Mouse (Mus musculus) kidney, embryonic 15.5 days (tissue): ENCODE data around the gene Olfr1051. TPM values are rescaled to one million over a fixed set of nuclear protein-coding genes. Genes with fewer than 3 reads are reported as not detected.
"Not testable (repeated sequence)": the region's sequence is repeated elsewhere in the genome, so short reads cannot be mapped to it uniquely, and the experiment has no call there.

Experiments
- ATAC-seq: fragments of 200-750 bp; cut with Nextera tagmentation; replicated peaks from 2 replicates; pipeline ENCODE4 v1.8.0; 2017; ENCODE audit warnings: moderate TSS enrichment; ENCODE audit not compliant: low FRiP score
- H3K27ac ChIP-seq: fragments of 300-500 bp; sonication (generic); 2 replicates; pipeline ENCODE4 v1.5.1; 2015; ENCODE audit warnings: mild to moderate bottlenecking, inconsistent platforms
- H3K27me3 ChIP-seq: fragments of 300-500 bp; sonication (generic); 2 replicates; pipeline ENCODE4 v1.6.1; 2015; ENCODE audit warnings: inconsistent platforms
- H3K36me3 ChIP-seq: fragments of 300-500 bp; sonication (generic); 2 replicates; pipeline ENCODE4 v1.6.1; 2015; ENCODE audit warnings: inconsistent platforms
- H3K4me1 ChIP-seq: fragments of 300-500 bp; sonication (generic); 2 replicates; pipeline ENCODE4 v1.6.1; 2015; ENCODE audit warnings: inconsistent platforms
- H3K4me2 ChIP-seq: fragments of 300-500 bp; sonication (generic); 2 replicates; pipeline ENCODE4 v1.6.1; 2015; ENCODE audit warnings: moderate library complexity, mild to moderate bottlenecking, inconsistent platforms
- H3K4me3 ChIP-seq: fragments of 300-500 bp; sonication (generic); replicated peaks from 2 replicates; pipeline ENCODE4 v1.5.1; 2015; ENCODE audit warnings: mild to moderate bottlenecking, inconsistent platforms
- H3K9ac ChIP-seq: fragments of 300-500 bp; sonication (generic); 2 replicates; pipeline ENCODE4 v1.6.1; 2015; ENCODE audit warnings: mild to moderate bottlenecking, inconsistent platforms
- H3K9me3 ChIP-seq: fragments of 300-500 bp; sonication (generic); replicated peaks from 2 replicates; pipeline ENCODE4 v1.6.1; 2016; ENCODE audit warnings: inconsistent platforms
- WGBS: fragments of 180-500 bp; shearing (Covaris S2); methylation state at CpG from one replicate; pipeline ENCODE4 v1.1.7; 2015; ENCODE audit warnings: mixed read lengths; 5-methylcytosine and 5-hydroxymethylcytosine counted together
- polyA plus RNA-seq: library from polyadenylated mRNA; unstranded; fragments of >200 nt; fragmentation: Nextera tagmentation; extraction: Ambion mirVana; gene quantifications from 2 replicates; pipeline ENCODE4 v1.2.1, GENCODE M21; 2015

Olfr1051 gene
- not detected in 2 replicates for polyA plus RNA-seq

DNA sequence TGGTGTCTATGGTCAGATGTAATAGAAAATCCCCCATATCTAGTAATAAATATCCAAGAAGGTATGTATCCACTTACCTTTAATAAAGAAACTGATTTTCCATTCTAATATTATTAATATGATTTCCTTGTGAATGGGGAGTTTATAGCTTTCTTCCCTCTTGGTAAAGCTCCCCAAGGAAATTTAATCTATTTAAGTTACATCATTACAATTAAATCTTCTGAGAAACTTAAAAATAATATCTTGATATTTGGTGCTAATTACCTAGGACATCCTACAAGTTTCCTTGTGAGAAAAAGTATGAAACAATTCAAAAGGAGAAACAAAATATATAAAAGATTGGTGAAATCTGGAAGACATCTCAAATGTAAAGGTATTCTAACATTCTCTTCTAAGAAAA lies at the start of gene Olfr1051:
Gene Olfr1051 (minus strand): TSS at position 101 of the 400 bp plus-strand sequence.
- H3K36me3 ChIP-seq, H3K27ac ChIP-seq, H3K9me3 ChIP-seq, H3K27me3 ChIP-seq, H3K4me1 ChIP-seq, H3K4me3 ChIP-seq, ATAC-seq, H3K4me2 ChIP-seq, H3K9ac ChIP-seq: not testable (repeated sequence)

DNA sequence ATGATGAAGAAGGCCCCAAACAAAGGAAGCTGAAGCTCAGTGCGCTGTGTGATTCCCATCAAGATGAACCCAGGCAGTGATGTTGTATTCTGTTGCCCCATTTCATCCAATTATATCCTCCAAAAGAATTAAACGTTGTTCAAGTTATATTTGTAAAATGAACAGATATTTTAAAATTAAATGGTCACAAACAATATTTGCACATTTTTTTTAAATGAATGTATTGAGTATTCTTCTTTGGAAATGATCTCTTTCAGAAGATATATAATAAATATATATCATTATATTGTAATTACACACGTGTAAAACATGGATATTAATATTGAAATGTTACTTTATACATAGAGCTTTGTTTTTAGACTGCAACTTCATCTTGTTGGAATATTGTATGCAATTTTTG lies 36.3 kb upstream of the Olfr1051 start, which contains the start of gene Olfr1053:
Gene Olfr1053 (minus strand): TSS at position 101 of the 400 bp plus-strand sequence.
- ATAC-seq = no peak
- no peaks in the 10 kb centered on the region for H3K9me3 ChIP-seq
- WGBS = 70% methylated on average over 3 of the region's 3 CpGs

DNA sequence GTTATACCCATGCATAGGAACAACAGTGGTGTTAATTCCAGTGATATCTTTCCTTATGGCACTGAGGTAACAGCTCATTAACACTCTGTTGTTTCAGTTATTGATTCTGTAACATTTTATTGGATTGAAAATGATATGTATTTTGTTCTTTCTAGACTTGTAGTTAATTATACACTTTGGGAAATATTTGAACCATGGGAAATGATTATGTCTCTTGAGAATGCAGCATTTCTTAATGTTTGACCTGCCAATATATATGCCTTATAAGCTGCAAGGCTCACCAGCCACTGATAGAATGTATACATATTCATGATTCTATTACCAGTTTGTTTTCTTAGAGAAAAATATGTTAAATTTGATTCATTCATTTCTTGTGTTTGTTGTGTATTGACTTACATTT lies 13.3 kb upstream of the Olfr1051 start, which contains the start of gene Olfr1052:
Gene Olfr1052 (plus strand): TSS at position 301 of the 400 bp plus-strand sequence.
- no peak within 1 kb of the TSS for H3K4me3 ChIP-seq
- no peaks in the 10 kb centered on the region for H3K36me3 ChIP-seq
- H3K4me2 ChIP-seq = no peak within 1 kb of the TSS
- H3K27me3 ChIP-seq = no peaks in the 10 kb centered on the region
- no peaks in the 10 kb centered on the region for H3K9me3 ChIP-seq
- H3K4me1 ChIP-seq = no peaks in the 10 kb centered on the region
- H3K9ac ChIP-seq = no peak within 1 kb of the TSS
- no peak for ATAC-seq
- no peak within 1 kb of the TSS for H3K27ac ChIP-seq

More for the DNA sequence above, 36.3 kb upstream of the Olfr1051 start, which contains the start of gene Olfr1053:
- H3K4me3 ChIP-seq = no peak within 1 kb of the TSS
- no peak within 1 kb of the TSS for H3K4me2 ChIP-seq
- H3K4me1 ChIP-seq = no peaks in the 10 kb centered on the region
- no peak within 1 kb of the TSS for H3K27ac ChIP-seq
- no peaks in the 10 kb centered on the region for H3K27me3 ChIP-seq
- no peak within 1 kb of the TSS for H3K9ac ChIP-seq
- no peaks in the 10 kb centered on the region for H3K36me3 ChIP-seq

DNA sequence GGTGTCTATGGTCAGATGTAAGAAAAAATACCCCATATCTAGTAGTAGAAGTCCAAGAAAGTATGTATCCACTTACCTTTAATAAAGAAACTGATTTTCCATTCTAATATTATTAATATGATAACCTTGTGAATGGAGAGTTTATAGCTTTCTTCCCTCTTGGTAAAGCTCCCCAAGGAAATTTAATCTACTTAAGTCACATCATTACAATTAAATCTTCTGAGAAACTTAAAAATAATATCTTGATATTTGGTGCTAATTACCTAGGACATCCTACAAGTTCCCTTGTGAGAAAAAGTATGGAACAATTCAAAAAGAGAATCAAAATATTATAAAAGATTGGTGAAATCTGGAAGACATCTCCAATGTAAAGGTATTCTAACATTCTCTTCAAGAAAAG lies 20.7 kb downstream of the Olfr1051 start, which contains the start of gene Olfr1049:
Gene Olfr1049 (minus strand): TSS at position 101 of the 400 bp plus-strand sequence.
- H3K4me2 ChIP-seq, H3K4me3 ChIP-seq, H3K4me1 ChIP-seq, H3K36me3 ChIP-seq, ATAC-seq, H3K9me3 ChIP-seq, H3K27ac ChIP-seq, H3K27me3 ChIP-seq, H3K9ac ChIP-seq: not testable (repeated sequence)

DNA sequence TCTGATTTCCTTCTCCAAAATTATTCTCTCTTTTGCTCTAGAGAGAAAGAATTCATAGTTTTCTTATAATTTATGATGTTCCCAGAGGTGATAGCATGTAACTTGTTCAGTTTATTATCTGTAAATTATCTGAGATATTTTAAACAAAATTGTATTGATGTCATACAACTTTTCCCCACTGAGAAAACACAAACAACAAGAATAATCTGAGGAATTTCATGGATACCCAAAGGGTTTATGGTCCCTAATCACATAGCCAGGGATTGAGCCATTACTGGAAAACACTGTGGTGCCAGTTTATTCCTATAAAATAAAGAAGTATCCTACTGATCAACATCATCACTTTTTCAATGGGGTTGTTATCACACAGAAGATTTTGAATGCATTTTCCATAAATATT lies 38.7 kb downstream of the Olfr1051 start, which contains the start of gene Olfr1048:
Gene Olfr1048 (minus strand): TSS at position 101 of the 400 bp plus-strand sequence.
- Histone ChIP-seq H3K27ac (no peak within 1 kb of the TSS), H3K9ac (no peak within 1 kb of the TSS), H3K9me3 (no peaks in the 10 kb centered on the region), H3K27me3 (no peaks in the 10 kb centered on the region), H3K4me1 (no peaks in the 10 kb centered on the region), H3K4me2 (no peak within 1 kb of the TSS), H3K4me3 (no peak within 1 kb of the TSS), H3K36me3 (no peaks in the 10 kb centered on the region)
- ATAC-seq = no peak

DNA sequence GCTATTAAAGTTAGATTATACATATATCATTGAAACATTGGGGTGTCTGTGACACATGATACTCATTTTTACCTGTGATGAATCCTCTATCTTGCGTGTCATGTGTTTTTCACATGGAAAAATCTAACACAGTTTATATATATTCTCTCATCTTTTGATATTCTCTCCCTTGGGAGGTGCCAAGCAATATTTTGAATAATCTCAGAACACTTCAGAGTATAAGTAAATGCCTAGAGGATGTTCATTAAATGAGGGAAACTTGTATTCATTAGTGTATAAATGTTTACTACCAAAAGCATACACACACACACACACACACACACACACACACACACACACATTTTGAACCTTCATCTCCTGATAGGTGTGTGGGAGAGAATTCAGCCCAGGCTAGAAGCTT lies 47.6 kb downstream of the Olfr1051 start, which contains the start of gene Olfr1047:
Gene Olfr1047 (minus strand): TSS at position 101 of the 400 bp plus-strand sequence.
- no peak within 1 kb of the TSS for H3K4me3 ChIP-seq
- no peak for ATAC-seq
- no peaks in the 10 kb centered on the region for H3K4me1 ChIP-seq
- no peaks in the 10 kb centered on the region for H3K36me3 ChIP-seq
- no peak within 1 kb of the TSS for H3K9ac ChIP-seq
- no peak within 1 kb of the TSS for H3K27ac ChIP-seq
- no peaks in the 10 kb centered on the region for H3K9me3 ChIP-seq
- H3K4me2 ChIP-seq = no peak within 1 kb of the TSS
- 81% methylated on average over 1 of the region's 1 CpGs for WGBS
- H3K27me3 ChIP-seq = no peaks in the 10 kb centered on the region

Other genes starting within 250 kb of the Olfr1051 start
- 0.04 and 0.10 TPM in 2 replicates for gene Olfr1034, start 233.2 kb downstream of the Olfr1051 start, polyA plus RNA-seq
- gene Olfr1036, start 205.1 kb downstream of the Olfr1051 start, polyA plus RNA-seq = not detected in 2 replicates
- not detected in 2 replicates for gene Olfr1037, start 191.7 kb downstream of the Olfr1051 start, polyA plus RNA-seq
- gene Olfr1039, start 143.2 kb downstream of the Olfr1051 start, polyA plus RNA-seq = not detected in 2 replicates
- gene Olfr1040, start 132.4 kb downstream of the Olfr1051 start, polyA plus RNA-seq = not detected in 2 replicates
- gene Olfr1042, start 117.2 kb downstream of the Olfr1051 start, polyA plus RNA-seq = not detected in 2 replicates
- not detected in 2 replicates for gene Olfr1043, start 111.6 kb downstream of the Olfr1051 start, polyA plus RNA-seq
- not detected in 2 replicates for gene Olfr1044, start 101.3 kb downstream of the Olfr1051 start, polyA plus RNA-seq
- gene Olfr52, start 93.4 kb downstream of the Olfr1051 start, polyA plus RNA-seq = not detected in 2 replicates
- not detected in 2 replicates for gene Olfr1045, start 76.1 kb downstream of the Olfr1051 start, polyA plus RNA-seq
- not detected in 2 replicates for gene Olfr1046, start 59.8 kb downstream of the Olfr1051 start, polyA plus RNA-seq
- not detected in 2 replicates for gene Olfr1047, start 47.7 kb downstream of the Olfr1051 start, polyA plus RNA-seq
- not detected in 2 replicates for gene Olfr1048, start 38.8 kb downstream of the Olfr1051 start, polyA plus RNA-seq
- not detected in 2 replicates for gene Olfr1049, start 20.8 kb downstream of the Olfr1051 start, polyA plus RNA-seq
- not detected in 2 replicates for gene Olfr1052, start 13.4 kb upstream of the Olfr1051 start, polyA plus RNA-seq
- not detected in 2 replicates for gene Olfr1053, start 36.2 kb upstream of the Olfr1051 start, polyA plus RNA-seq
- gene Olfr1054, start 56.3 kb upstream of the Olfr1051 start, polyA plus RNA-seq = not detected in 2 replicates
- not detected in 2 replicates for gene Olfr1055, start 71.2 kb upstream of the Olfr1051 start, polyA plus RNA-seq
- not detected in 2 replicates for gene Olfr1056, start 83.4 kb upstream of the Olfr1051 start, polyA plus RNA-seq
- not detected in 2 replicates for gene Olfr1057, start 99.3 kb upstream of the Olfr1051 start, polyA plus RNA-seq
- gene Olfr1058, start 109.5 kb upstream of the Olfr1051 start, polyA plus RNA-seq = not detected in 2 replicates
- not detected in 2 replicates for gene Olfr1061, start 135.0 kb upstream of the Olfr1051 start, polyA plus RNA-seq
- not detected in 2 replicates for gene Olfr1062, start 147.7 kb upstream of the Olfr1051 start, polyA plus RNA-seq
- gene Olfr1065, start 171.5 kb upstream of the Olfr1051 start, polyA plus RNA-seq = not detected in 2 replicates
- gene Olfr1066, start 177.2 kb upstream of the Olfr1051 start, polyA plus RNA-seq = not detected in 2 replicates
- gene Olfr228, start 208.3 kb upstream of the Olfr1051 start, polyA plus RNA-seq = not detected in 2 replicates
- gene Olfr1076, start 229.4 kb upstream of the Olfr1051 start, polyA plus RNA-seq = not detected in 2 replicates